Mouse (Mus musculus): Measurements from ENCODE around the gene Tvp23b.

Gene Tvp23b

DNA sequence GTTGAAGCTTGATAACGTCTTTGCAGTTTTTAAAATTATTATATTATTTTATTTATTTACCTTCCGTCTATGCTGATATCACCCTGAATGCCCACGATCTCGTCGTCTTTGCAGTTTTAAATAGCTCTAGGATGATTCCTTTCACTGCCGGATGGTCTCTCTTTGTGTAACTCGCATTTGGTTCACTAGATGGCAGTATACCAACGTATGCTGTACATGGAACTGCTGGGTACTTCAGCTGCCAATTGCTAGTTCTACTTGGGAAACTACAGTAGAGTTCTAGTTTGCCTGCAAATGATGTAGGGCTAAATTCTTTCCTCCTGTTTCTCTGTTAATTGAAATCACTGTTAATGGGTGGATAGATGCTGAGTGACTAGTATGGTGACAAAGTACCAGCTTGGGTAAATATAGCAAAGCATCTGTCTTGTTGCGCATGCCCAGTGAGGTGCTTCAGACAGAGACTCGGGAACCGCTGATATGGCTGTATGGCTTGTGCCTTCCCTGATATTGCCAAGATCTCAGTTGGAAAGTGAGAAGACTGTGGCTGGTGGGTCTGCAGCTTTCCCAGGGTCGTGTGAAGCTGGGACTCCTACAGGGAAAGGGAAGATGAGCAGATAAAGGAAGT, 22.6 kb downstream of the Tvp23b start:
- peak; percentile 44 for DNase-seq

DNA sequence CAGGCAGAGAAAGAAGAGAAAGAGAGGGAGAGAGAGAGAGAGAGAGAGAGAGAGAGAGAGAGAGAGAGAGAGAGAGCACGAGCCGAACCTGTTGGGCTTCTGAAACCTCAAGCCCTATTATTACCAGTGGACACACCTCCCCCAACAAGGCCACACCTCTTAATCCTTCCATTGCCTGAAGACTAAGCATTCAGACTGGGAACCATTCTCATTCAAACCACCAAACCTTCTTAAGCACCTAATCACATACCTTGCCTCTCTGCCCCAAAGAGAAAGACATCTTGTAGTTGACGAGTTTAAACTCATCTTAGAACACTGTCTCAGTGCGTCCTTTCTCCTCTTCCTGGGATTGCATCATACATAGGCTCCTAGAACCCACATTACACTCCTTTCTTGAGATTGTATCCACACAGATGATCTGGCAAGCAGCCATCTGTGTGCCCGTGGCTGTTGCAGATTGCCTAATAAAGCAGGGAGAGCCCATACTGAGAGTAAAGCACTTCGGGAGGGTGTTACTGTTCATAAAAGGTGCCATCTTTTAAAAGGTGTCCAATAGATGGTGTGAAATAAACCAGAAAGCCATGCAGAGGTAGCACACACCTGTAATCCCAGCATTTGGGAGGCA, 24.7 kb downstream of the Tvp23b start:
- DNase-seq = no peak

DNA sequence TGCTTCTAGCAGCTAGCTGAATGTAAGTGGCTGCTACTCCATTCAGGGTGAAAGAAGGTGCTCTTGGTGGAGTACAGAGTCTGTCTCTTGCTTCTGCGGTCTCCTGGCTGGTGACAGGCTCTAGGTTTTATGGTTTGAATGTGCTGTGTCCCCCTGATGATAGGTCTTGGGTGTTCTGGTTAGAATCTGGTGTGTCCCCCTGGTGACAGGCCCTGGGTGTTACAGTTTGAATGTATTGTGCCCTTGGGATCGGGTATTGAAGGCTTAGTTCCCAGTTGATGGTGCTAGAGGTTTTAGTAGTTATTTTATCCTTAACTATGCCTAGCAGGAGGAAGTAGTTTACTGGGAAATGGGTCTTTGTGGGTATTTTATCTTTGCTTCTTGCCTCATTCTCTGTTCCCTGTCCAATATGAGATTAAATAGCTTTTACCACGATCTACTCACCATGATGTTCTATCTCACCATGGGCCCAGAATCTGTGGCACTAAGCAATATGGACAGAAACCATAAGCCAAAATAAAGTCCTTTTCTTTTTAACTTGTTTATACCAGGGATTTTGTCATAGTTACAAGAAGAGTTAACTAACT, 30.6 kb downstream of the Tvp23b start:
- DNase-seq = no peak

DNA sequence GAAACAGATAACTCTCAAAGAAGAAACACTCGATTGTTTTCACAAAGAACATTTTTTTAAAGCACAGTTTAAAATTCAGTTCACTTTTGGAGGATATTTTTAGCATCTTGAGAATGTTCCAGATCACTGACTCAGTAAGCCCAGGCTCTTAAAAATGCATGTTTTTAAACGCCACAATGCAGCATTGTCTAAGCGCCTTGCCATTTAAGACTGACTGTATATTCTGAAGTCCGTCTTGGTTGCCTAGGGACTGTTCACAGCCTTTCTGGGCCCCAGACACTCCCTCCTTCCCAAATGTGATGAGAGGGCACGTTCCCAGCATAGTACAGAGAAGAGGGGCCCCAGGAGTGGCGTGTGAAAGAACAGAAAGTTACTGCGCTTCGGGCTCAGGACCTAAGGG, 32.1 kb downstream of the Tvp23b start:
- DNase-seq = no peak

DNA sequence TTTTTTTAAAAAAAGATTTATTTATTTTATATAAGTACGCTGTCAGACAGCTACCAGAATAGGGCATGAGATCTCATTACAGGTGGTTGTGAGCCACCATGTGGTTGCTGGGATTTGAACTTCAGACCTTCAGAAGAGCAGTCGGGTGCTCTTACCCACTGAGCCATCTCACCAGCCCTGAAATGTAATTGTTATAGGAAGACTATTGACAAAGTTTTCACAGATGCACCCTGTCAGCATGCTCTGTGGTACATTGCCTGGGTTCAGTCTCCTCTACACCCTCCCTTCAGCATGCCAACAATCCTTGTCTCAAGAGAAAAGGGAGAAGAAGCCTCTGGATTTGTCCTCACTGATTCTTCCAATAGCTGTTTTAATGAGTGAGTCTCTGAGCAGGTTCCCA, 33.9 kb downstream of the Tvp23b start:
- no peak for DNase-seq

DNA sequence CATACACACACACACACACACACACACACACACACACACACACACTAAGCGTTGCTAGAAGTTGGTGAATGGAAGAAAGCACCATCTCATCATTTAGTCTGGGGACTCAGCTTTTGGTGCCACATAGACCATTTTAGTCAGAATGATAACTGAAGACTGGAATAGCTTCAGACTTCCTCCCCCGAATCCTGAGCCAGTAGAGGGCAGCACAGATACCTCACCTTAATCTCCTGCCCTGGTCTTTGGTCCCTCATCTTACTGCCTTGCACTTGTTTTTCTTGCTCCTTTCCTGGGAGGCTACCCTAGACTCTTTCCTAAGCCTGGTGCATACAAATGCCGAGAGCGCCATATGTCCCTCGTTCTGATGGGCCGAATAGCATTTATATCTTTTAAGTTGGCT, 35.3 kb downstream of the Tvp23b start:
- no peak for DNase-seq

DNA sequence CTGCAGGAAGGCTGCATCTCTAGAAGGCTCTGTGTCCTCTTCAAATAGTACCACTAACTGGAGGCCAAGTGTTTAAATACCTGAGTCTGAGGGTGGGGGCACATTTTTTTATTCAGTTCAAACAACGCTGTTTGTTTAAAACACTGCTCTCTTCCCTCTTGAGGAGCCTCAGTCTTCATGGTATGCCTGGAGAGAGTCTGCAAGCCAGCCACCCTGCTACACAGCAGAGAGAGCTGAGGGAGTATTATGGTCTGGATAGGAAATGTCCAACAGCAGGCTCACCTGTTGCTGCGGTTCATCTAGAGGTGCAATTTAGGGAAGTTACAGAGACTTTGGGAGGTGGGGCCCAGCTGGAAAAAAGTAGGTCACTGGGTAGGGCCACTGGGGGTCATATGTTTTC, 36.2 kb downstream of the Tvp23b start:
- DNase-seq = no peak

DNA sequence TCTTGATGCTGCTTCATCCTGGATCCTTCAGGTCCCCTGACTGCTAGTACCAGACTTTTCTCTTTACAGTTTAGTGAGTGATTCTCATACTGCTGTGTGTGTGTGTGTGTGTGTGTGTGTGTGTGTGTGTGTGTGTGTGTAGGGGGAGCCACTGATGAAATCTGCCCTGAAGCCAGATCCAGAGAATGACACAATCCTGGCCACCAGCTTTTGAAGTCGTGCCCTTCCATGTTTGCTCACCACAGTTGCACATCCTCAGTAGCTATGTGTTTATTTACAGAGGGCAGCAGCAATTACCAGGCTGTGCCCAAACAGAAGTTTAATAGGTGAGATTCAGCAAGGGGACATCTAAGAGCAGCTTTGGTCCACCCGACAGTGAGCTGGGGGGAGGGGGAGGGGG, 37.5 kb downstream of the Tvp23b start:
- no peak for DNase-seq

DNA sequence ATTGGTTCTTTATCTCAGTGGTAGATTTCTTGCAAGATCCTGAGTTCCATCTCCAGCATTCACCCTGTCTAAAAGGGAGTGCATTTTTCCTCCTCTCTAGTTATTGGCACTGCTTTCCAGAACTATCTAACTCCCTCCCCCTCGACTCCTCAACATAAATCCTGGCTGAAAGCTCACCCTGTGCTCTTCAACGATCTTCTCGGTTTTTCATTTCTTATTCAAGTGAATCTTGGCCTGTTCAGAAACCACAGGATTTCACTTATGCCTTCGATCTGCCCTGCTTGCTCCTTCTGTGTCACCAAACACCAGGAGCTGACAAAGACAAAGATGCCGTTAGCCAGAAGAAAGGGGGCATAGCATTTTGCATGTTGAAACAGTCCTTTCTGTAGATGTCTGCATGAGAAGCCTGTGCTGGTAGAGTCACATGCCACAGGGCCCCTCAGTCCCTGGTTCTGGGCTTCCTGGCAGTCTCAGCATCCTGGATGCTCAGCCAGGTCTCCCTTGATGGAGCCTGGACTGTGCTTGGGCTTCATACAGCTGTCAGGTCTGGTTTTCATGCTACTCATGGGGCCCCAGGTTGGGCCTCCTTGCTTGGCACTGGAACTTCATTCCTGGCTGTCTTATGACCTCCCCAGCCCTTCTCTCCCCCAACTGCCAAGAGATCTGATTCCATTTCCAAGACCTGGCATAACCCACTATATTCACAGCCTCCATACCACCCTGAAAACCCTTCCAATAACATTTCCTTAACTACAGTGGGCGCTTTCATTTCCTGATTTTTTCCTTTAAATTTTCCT, 40.9 kb downstream of the Tvp23b start:
- no peak for DNase-seq

DNA sequence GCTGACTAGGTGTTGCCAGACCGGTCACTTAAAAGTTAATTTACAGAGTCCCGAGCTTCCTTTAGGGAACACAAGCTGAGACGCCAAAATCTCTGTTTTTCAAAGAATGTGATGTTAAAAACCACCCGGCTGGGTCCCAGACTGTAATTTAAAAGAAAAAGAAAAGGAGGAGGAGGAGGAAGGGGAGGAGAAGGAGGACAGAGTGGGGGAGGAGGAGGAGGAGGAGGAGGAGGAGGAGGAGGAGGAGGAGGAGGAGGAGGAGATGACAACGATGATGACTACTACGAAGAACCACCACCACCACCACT, 41.4 kb downstream of the Tvp23b start:
- DNase-seq = no peak

DNA sequence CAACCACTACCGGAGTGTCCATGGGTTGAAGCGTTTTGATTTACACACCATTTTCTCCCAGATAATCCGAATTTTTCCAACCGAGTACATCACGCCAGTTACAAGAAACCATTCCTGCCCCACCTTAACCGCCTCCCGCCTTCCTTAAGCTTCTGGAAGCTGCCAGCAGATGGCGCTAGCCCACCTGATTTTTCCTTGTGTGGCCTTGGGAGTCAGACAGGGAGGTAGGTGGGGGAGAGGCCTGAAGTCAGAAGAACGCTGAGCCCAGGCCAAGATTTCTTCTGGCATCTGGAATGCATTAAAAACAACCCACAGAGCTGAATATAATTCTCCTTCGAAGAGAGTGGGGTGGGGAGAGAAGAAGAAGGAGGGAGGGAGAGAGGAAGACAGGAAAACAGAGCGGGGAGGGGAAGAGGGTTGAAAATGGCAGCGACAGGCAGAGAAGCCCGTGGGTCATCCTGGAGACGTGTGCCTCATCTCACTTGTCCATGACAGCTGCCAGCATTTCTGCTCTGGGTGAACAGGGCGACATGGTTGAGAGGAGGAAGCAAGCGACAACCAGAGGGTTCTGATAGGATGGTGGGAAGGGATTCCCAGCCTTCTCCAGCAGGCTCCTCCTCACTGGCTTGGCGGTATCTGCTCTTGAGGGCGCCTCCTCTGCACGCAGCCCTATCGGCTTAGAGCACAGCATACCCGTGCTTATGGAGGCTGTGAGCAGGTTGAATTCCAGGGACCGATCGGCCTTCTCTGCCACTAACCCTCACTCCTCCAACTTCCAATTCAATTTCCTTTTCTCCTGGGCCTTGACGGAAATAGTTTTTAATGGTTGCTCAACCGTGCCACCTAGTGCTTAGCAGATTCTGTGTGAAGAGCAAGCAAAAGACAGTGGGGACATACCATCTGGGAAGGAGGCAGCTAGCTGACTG, 42.1 kb downstream of the Tvp23b start:
- peak; percentile 83 for DNase-seq

DNA sequence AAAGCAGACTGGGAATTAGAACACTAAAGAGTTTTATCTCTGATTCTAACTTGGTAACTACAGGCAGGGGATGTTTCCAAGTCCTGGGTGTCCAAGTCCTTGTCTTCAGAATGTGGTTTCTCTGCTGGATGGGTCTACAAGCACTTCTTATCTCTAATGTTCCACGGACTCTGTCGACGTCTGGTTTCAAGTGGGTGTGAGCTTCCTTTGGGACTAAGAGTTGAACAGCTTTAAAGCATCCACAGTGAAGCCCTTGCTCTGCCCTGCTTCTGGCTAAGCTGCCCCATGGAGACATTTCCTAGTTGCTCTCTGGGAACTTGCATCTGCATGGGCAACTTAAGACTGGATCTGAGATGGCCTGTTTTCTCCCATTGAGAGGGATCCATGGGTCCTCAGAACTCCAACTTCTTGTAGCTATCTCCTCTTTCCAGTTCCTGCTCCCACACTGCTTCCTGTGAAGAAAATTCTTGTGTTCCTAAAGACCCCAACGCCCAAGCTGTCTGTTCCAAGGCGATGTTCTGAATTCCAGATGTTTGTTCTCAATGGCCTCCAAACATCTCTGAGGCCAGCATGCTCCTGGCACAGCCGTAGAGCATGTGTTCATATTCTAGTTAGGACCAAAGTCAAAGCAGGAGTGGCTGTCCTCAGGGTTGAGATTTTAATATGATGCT, 45.0 kb downstream of the Tvp23b start:
- DNase-seq = no peak

DNA sequence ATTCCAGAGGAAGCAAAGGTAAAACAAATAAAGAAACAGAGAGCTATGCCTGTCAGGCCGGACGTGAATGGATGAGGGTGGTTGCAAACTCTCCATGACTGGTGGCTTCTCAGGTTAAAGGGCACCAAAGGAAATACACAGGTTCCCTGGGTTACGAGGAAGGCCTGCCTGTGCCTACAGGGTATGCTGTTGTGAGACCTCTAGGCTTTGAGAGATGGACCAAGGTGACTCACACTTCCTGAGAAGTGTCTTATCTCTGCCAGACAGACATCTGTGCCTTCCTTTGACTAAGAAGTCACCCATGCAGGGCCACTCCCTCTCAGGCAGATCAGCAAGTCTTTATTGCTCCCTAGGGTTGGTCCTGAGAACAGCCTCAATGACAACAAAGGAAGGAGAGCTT, 50.5 kb downstream of the Tvp23b start:
- DNase-seq = no peak

DNA sequence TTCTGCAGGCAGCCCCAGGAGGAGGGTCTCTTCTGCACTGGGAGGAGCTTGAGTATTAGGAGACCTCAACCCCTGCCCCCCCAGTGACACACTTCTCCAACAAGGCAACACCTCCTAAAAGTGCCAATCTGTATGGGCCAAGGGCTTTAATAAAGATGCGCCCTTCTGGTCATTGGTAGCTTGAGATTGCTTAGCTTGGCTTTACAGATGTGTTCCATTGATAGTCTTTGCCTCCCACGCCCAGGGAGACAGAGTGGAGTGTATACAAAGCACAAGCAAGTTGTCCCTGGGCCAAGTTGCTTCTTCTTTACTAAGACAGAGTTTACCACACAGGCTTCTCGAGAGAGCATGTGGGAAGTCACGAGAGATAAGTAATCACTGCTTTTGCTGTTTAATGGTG, 51.3 kb downstream of the Tvp23b start:
- no peak for DNase-seq

DNA sequence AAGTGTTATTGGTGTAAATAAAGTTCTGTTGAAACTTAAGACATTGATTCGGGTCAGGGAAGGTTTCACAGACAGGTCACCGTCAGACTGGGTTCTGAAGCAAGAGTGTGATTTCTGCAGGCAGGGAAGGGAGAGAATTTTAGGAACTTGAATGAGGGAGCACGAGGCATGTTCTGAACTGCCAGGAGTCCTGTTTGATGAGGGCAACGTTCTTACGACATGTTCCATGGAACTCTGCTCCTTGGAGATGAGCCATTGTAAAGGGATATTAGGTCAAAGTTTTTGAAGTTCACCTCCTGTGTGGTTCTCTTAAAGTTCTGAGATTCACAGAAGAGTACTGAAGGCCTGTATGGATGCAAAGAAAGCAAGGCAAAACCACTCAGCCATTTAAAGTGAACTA, 51.9 kb downstream of the Tvp23b start:
- DNase-seq = no peak

DNA sequence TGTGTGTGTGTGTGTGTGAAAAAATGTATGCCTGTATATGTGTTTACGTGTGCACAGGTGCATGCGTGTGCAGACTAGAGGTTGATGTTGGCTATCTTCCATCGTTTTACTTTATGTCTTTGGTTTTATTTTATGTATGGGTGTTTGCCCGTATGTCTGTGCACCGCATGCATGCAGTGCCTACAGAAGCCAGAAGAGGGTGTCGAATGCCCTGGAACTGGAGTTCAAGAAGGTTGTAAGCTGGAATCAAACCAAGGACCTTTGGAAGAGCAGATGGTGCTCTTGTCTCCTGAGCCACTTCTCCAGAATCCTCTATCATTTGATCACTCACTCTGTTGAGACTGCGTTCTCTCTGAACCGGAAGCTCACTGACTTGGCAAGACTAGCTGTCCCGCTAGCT, 53.8 kb downstream of the Tvp23b start:
- no peak for DNase-seq

DNA sequence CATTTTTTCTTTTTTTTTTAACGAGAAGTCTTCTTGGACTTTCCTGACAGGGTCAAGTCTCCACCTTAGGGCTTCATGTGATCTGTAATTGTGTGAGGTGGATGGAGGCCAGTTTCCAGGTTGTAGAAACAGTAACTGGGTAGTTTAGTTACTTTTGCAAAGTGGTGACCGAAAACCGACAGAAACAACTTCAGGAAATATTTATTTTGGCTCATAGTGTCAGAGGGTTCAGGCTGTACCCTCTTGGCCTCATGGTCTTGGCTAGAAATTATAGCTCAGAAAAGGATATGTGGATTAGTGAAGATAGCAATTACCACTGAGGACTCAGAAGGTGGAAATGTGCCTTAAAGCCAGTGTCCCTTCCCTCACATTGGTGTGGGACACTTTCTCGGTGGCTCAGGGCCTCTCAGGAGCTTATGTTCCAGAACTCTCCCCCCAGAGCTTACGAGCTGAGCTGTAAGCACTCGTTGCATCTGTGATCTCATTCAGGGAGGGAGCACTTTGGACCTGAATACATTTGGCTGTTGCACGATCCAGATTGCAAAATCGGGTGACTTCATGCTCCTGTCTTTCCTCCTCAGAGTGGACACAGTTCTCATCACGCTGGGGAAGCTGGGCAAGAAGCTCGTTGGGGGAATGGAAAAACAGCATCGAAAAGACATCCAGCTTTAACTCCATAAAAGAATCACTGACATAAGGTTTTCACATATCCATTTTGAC, 55.7 kb downstream of the Tvp23b start:
- no peak for DNase-seq

DNA sequence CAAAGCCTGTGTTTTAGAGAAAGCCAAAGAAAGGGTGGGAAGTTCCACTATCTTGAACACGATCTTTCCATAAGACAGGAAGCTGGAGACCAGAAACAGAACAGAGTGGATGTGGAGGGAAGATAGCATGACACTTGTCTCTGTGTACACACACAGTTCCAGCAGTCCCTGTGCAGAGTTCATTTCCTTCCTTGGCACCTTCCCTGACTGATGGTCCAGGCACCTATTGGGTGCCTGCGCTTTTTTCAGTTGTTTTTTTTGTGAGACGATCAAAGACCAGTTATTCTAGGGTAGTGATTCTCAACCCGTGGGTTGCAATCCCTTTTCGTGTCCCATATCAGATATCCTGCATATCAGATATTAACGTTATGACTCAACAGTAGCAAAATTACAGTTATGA, 58.7 kb downstream of the Tvp23b start:
- DNase-seq = no peak

DNA sequence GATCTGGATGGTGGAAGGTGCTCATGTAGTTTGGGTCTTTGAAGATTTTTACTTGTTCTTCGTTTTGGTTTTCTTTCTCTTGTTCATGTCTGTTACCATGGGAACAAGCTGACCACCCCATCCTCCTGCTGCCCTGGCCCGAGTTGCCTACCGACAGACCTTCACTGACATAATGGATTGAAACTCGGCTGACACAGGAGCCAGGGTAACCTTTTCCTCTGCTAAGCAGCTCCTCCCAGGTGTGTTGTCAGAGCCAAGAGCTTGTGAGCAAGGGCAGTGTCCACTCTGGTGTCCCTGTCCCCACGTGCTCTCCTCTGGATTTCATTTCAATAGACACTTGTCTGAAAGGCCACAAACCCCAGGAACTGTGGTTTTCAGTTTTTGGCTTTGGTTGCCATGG, 59.7 kb downstream of the Tvp23b start:
- DNase-seq = no peak

DNA sequence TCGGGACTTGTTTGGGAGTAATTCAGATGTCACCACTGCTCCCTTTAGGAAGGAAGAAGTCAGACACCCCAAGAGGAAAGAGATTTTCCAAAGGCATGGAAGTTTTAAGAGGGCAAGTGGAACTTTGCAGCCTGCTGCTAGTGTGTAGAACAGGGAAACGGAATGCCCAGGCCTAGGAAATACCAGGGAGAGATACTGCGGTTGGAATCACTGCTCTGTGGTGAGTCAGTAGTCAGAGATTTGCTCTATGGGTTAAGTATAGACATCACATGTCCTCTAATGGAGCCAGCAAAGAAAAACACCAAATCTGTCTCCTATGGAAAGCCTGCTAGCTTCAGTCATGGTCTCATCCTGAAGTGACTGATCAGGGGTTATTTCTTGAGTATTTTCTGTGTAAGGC, 60.9 kb downstream of the Tvp23b start:
- no peak for DNase-seq

DNA sequence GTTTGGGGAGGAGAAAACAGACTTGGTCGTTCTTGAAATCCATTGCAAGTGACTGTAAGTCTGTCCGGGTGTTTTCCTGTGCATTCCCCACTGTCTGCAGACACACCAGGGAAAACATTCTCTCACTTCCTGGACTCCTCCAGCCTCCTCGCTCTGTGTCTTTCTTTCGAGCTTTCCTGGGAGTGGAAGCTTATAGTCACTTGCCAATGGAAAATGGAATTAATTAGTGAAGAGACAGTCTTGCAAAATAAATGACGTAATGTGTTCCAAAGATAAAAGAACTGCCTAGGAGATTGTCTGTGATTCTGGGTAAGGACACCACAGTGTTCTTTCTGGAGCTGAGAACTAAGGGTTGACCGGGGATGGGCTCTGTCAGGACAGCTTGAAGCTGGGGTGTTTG, 64.3 kb downstream of the Tvp23b start:
- no peak for DNase-seq

DNA sequence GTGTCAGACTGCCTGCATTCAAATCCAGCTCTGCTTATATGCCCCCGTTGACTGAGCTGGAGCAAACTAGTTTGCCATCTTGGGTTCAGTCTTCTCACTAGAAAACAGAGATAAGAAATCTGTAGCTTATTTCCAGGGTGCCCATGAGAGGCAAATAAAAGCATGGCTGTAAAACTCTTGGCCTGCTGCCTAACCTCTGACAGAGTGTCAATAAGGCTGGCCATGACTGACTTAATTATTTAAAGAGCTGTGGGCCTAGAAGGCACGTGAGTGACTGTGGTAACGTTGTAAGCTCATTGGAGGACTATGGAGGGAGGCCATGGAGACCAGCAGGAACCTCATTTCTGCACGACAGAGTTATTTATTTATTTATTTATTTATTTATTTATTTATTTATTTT, 66.3 kb downstream of the Tvp23b start:
- no peak for DNase-seq

All from cerebellum, adult 9-11 months (tissue).